Mouse (Mus musculus) kidney, postnatal 36 days (tissue): Measurements from ENCODE around the gene Cbl.
A peak's percentile ranks its signal among the peaks of the same experiment; 100 is the strongest.

Experiments
- DNase-seq, 2 experiments: peaks; one replicate each; pipeline ENCODE4 v3.0.0; 2021 to 2022; ENCODE audit warnings: mixed read lengths in 2 of 2

Gene Cbl

GRCm38 (mm10) chr9:44101490-44101889, 132.4 kb downstream of the Cbl start, which contains the start of gene Mfrp:
Gene Mfrp (plus strand): TSS chr9:44101729.
- DNase-seq, result peak in 1 of 2 experiments; percentile 14

- peak; percentile 40 to 60 for DNase-seq
These were observed 137.3 kb downstream of the Cbl start for GRCm38 (mm10) chr9:44096536-44096935.

- peak in 1 of 2 experiments; percentile 15 for DNase-seq
These were observed 138.1 kb downstream of the Cbl start for GRCm38 (mm10) chr9:44095781-44096180.

GRCm38 (mm10) chr9:44094737-44095136, 139.1 kb downstream of the Cbl start:
- DNase-seq, result no peak

GRCm38 (mm10) chr9:44093612-44094503, 140.0 kb downstream of the Cbl start:
- DNase-seq, result peak; percentile 83 to 90
